Mouse (Mus musculus) liver, postnatal 0 days (tissue): Measurements from ENCODE around the gene Higd1a. TPM values are rescaled to one million over a fixed set of nuclear protein-coding genes. Genes with fewer than 3 reads are reported as not detected.

ENCODE experiments used
- ATAC-seq: fragments of 200-750 bp; cut with Nextera tagmentation; 2 replicates; pipeline ENCODE4 v1.8.0; 2017; ENCODE audit warnings: mild to moderate bottlenecking, moderate library complexity
- DNase-seq: peaks from one replicate; pipeline ENCODE4 v3.0.0-alpha.2; 2016
- H3K27ac ChIP-seq: fragments of 300-500 bp; sonication (generic); 2 replicates; pipeline ENCODE4 v1.5.1; 2014; ENCODE audit warnings: antibody characterized with exemption, moderate library complexity, mild to moderate bottlenecking, low read depth
- H3K27me3 ChIP-seq: fragments of 300-500 bp; sonication (generic); 2 replicates; pipeline ENCODE4 v1.6.1; 2014; ENCODE audit warnings: low read length, control low read depth, mixed read lengths; ENCODE audit not compliant: insufficient read depth
- H3K36me3 ChIP-seq: fragments of 300-500 bp; sonication (generic); replicated peaks from 2 replicates; pipeline ENCODE4 v1.6.1; 2014; ENCODE audit warnings: mild to moderate bottlenecking, control low read depth, low read length, moderate library complexity, mixed read lengths; ENCODE audit not compliant: insufficient read depth
- H3K4me1 ChIP-seq: fragments of 300-500 bp; sonication (generic); 2 replicates; pipeline ENCODE4 v1.6.1; 2014; ENCODE audit warnings: antibody characterized with exemption, mild to moderate bottlenecking, control low read depth; ENCODE audit not compliant: insufficient read depth
- H3K4me2 ChIP-seq: fragments of 300-500 bp; sonication (generic); 2 replicates; pipeline ENCODE4 v1.6.1; 2014; ENCODE audit warnings: low read depth, mild to moderate bottlenecking, low read length, moderate library complexity, mixed read lengths
- H3K4me3 ChIP-seq: fragments of 300-500 bp; sonication (generic); 2 replicates; pipeline ENCODE4 v1.5.1; 2014; ENCODE audit warnings: low read depth, low read length
- H3K9ac ChIP-seq: fragments of 300-500 bp; sonication (generic); replicated peaks from 2 replicates; pipeline ENCODE4 v1.6.1; 2014; ENCODE audit warnings: mild to moderate bottlenecking, moderate library complexity
- H3K9me3 ChIP-seq: fragments of 300-500 bp; sonication (generic); 2 replicates; pipeline ENCODE4 v1.6.1; 2016; ENCODE audit warnings: mild to moderate bottlenecking, control low read depth, low read length, mixed read lengths
- CTCF ChIP-seq: sonication (generic); IDR thresholded peaks from 2 replicates; pipeline ENCODE4 v1.5.1; 2016; ENCODE audit warnings: antibody characterized with exemption, low read depth
- EP300 ChIP-seq: IDR thresholded peaks from 2 replicates; pipeline ENCODE4 v1.6.1; 2016; ENCODE audit warnings: antibody characterized with exemption, low read depth, mild to moderate bottlenecking
- WGBS: fragments of 180-500 bp; shearing (Covaris S2); extraction: QIAGEN DNeasy Blood & Tissue Kit; methylation state at CpG from one replicate; pipeline ENCODE4 v1.1.7; 2014; ENCODE audit not compliant: insufficient replicate concordance; 5-methylcytosine and 5-hydroxymethylcytosine counted together
- polyA plus RNA-seq: library from polyadenylated mRNA; unstranded; fragments of >200 nt; fragmentation: Nextera tagmentation; extraction: Ambion mirVana; gene quantifications from 2 replicates; pipeline ENCODE4 v1.2.1, GENCODE M21; 2015

Higd1a gene
- polyA plus RNA-seq, 1 experiment from 2014 or later, result 134 TPM

DNA sequence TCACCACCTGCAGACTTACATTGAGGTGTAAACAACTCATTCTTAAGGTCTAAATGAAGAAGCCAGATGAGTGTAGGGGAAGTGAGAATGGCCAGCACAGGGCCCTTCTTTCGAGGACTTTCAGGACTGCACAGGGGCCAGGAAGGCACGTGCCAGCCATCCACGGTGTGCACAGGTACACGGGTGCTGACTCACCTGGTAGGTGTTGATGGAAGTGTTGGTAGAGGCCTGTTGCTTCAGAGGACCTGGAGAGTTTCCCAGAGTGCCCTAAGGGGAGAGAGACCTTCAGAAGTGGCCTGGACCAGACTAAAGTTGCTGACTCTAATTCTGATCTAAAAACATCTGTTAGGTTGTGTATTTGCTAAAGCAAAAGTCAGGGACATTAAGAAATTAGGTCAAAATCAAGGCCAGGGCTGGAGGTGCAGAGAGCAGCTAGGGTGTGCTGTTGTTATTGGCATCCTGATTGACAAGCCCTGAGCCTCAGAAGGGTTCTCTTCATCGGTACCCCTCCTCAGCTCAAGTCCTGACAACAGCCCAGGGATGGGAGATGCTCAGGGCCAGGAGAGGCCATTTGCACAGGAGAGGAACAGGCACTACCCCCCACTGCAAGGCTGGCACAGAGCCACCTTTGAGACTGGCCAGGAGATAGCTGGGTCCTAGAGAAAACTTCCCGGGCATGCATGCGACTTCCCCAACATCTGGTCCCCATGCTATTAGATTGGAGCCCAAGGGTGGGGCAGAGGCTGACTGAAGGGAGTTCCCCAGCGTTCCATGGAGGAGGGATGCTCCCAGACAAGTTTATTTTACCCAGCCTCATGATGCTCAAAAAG, 45.5 kb upstream of the Higd1a start:
- H3K9ac ChIP-seq, result no peak overlapping the region
- 60% methylated on average over 8 of the region's 8 CpGs for WGBS

DNA sequence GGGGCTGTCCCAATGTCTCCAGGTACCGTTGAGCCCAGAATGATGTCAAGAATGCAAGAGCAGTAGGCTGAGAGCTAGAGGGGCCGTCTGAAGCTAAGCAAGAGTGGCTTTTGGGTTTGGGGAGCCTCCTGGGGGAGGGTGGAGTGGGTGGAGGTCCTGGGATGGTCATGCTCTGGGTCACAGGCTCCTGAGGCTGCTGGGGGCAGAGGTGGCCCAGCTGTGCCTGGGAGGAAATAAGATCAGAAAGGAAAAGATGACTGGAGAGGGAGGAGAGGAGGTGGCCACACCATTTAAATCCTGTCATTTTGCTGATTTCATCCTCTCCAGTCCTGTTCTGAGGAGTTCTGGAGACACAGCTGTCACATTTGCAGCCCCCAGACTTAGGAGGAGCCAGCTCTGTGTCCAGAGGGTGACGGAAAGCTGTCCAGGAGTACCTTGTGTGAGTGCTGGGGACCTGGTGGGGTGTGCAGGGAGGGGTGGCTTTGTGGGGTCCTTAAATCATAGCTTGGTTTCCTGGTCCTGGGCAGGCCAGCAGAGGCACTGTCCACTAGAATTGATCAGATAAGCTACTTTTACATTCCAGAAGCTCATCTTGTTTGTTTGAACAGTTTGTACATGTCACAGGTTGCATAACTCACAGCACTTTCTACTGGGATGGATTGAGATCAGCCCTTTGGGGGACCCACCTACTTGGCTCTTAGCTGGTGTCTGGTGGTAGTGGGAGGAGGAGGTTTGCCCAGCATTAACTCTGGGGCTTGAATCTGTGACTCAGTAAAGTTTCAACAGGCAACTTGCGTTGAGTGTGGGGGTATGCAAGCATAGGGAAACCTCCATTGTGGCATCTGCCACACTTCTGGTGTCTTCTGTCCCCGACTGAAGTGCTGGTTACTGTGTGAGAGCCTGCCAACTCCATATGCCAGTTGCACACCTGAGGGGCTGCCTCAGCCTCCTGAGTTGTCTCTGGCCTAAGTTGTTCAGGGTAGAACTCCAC, 43.8 kb upstream of the Higd1a start:
- H3K4me1 ChIP-seq, result peaks cover 22% of the 10 kb centered on the region
- no peak overlapping the region; the same call in 1 of the 2 replicates for H3K9ac ChIP-seq
- H3K27me3 ChIP-seq, result no peaks in the 10 kb centered on the region
- H3K27ac ChIP-seq, result peak overlapping the region; percentile 84
- DNase-seq (peak; percentile 31), ATAC-seq (peak; percentile 38)
- TF ChIP-seq CTCF (0 out of 2 replicates have a peak, but pooled peaks have one; percentile 13), EP300 (peak; percentile 56; the same call in 1 of the 2 replicates)
- no peak overlapping the region for H3K4me3 ChIP-seq
- no peak overlapping the region for H3K4me2 ChIP-seq
- WGBS, result 65% methylated on average over 5 of the region's 5 CpGs
- no peaks in the 10 kb centered on the region for H3K9me3 ChIP-seq
- H3K36me3 ChIP-seq, result no peaks in the 10 kb centered on the region

More for the DNA sequence above, 45.5 kb upstream of the Higd1a start:
- Histone ChIP-seq H3K4me2 (no peak overlapping the region), H3K9me3 (no peaks in the 10 kb centered on the region), H3K27me3 (no peaks in the 10 kb centered on the region), H3K4me3 (no peak overlapping the region), H3K36me3 (no peaks in the 10 kb centered on the region), H3K4me1 (peaks cover 21% of the 10 kb centered on the region), H3K27ac (peak overlapping the region; percentile 84)
- ATAC-seq (peak; percentile 61), DNase-seq (peak; percentile 45)
- no peak for TF ChIP-seq CTCF
- peak; percentile 39; the same call in 1 of the 2 replicates for TF ChIP-seq EP300

GRCm38 (mm10) chr9:121900282-121900855, 42.2 kb upstream of the Higd1a start:
- Histone ChIP-seq H3K27ac (no peak overlapping the region), H3K27me3 (no peaks in the 10 kb centered on the region), H3K4me1 (peaks cover 28% of the 10 kb centered on the region), H3K4me2 (no peak overlapping the region), H3K9ac (no peak overlapping the region), H3K36me3 (no peaks in the 10 kb centered on the region), H3K9me3 (no peaks in the 10 kb centered on the region), H3K4me3 (no peak overlapping the region)
- 69% methylated on average over 5 of the region's 5 CpGs for WGBS
- TF ChIP-seq EP300 (no peak), CTCF (no peak)
- ATAC-seq, result no peak
- no peak for DNase-seq

DNA sequence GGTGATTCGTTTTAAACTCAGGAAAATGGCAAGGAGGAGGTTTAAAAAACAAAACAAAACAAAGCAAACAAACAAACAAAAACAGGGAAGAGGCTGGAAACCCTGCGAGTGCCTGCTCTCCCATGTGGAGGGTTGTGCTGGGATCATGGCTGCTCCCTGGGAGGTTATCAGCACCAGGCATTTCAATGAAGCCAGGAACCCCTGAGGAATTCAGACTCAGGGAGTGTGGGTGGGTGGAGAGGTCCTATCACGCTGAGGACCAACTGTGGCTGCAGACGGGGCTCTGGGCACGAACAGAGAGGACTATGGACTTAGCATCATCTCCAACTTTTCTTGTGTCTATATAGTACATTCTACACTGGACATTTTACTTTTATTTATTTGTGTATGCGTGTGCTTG, 41.1 kb upstream of the Higd1a start:
- no peak overlapping the region for H3K9ac ChIP-seq
- no peak overlapping the region for H3K27ac ChIP-seq
- no peaks in the 10 kb centered on the region for H3K27me3 ChIP-seq
- ATAC-seq (no peak), DNase-seq (no peak)
- H3K9me3 ChIP-seq, result no peaks in the 10 kb centered on the region
- no peak for TF ChIP-seq EP300
- TF ChIP-seq CTCF, result no peak
- no peak overlapping the region for H3K4me2 ChIP-seq
- H3K4me1 ChIP-seq, result peaks cover 24% of the 10 kb centered on the region
- no peaks in the 10 kb centered on the region for H3K36me3 ChIP-seq
- WGBS, result 62% methylated on average over 6 of the region's 6 CpGs
- no peak overlapping the region for H3K4me3 ChIP-seq

DNA sequence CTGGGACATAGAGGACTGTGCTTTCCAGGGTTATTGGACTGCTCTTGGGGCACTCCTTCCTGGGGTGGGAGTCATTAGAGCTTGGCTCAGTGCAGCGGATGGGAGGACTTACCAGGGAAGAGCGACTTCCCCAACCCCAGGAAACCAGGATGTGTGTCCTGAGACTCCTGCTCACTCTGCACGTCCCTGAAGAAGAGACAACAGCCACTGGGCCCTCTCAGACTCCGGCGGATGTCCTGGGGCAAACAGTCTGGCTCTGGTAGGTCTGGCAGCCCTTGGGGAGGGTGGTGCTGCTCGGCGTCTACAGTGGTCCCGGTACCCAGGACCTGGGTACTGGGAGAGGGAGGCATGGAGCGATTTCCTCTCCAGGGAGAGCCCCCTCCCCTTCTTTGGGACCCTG, 40.1 kb upstream of the Higd1a start, which contains the start of gene Ackr2:
Ackr2 (plus strand) TSS at position 111 of the 400 bp plus-strand sequence.
- Histone ChIP-seq H3K27me3 (no peaks in the 10 kb centered on the region), H3K4me3 (no peak within 1 kb of the TSS), H3K4me1 (peaks cover 17% of the 10 kb centered on the region), H3K27ac (no peak within 1 kb of the TSS), H3K9me3 (no peaks in the 10 kb centered on the region), H3K36me3 (no peaks in the 10 kb centered on the region), H3K4me2 (peak within 1 kb of the TSS; percentile 13; the same call in 1 of the 2 replicates), H3K9ac (no peak within 1 kb of the TSS)
- 76% methylated on average over 9 of the region's 9 CpGs for WGBS
- ATAC-seq (0 out of 2 replicates have a peak, but pooled peaks have one; percentile 6), DNase-seq (no peak)
- TF ChIP-seq CTCF (no peak), EP300 (no peak)
